Mouse (Mus musculus): ENCODE results near the gene Cdh18.
"Not testable (repeated sequence)": the region's sequence is repeated elsewhere in the genome, so short reads cannot be mapped to it uniquely, and the experiment has no call there.

GRCm38 (mm10) chr15:23340338-23340737 is 791.5 kb downstream of the Cdh18 start:
- TF ChIP-seq GATA1 (IDR thresholded peaks at IDR 0.05; ENCODE audit: borderline replicate concordance, low read length); FLI1 (IDR thresholded peaks at IDR 0.05; ENCODE audit: low read length): not testable (repeated sequence)

Measured in megakaryocyte, embryonic 14.5 days (primary cell).